Mouse (Mus musculus) myocyte (in vitro differentiated cells): ENCODE data around the gene Sema3a.

Experiments
- MAX ChIP-seq: IDR thresholded peaks from one replicate; pipeline ENCODE4 v1.6.1; 2011; ENCODE audit warnings: low read depth, mild to moderate bottlenecking, control low read depth
- MYOD1 ChIP-seq, 3 experiments: IDR thresholded peaks; one replicate each; pipeline ENCODE4 v1.6.1; 2011; ENCODE audit warnings: control low read depth in 2 of 3, low read depth in 2 of 3, mild to moderate bottlenecking in 2 of 3, moderate library complexity in 1 of 3; ENCODE audit not compliant: insufficient read length in 2 of 3, control insufficient read depth in 1 of 3
- POLR2A ChIP-seq: IDR thresholded peaks from one replicate; pipeline ENCODE4 v1.6.1; 2011; ENCODE audit warnings: low read depth, mild to moderate bottlenecking, control low read depth, moderate library complexity; ENCODE audit not compliant: insufficient read length
- POLR2AphosphoS2 ChIP-seq: IDR thresholded peaks from one replicate; pipeline ENCODE4 v1.6.1; 2011; ENCODE audit warnings: low read depth, control low read depth; ENCODE audit not compliant: insufficient read length

DNA sequence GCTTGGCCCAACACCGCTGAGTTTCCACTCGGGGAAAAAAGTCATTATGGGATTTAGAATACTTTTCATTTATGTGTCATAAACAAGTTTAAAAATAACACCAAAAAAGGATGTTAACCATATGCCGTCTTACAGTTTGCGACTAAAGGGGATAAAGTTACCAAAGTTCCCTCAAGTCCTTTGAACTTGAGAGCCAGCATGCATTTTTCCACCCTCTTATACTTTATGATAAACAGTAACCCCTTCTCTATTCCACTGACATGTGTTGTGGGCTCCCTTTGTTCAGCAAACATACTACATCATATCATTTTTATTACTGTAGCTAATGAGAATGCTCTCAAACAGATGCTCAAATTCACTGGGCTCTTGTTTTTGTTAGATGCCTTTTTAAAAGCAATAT lies 221.9 kb downstream of the Sema3a start:
- TF ChIP-seq POLR2A (no peak), MAX (no peak), MYOD1 (IDR thresholded peaks at IDR 0.05; ENCODE audit: control insufficient read depth in 1 of 3, insufficient read length in 2 of 3, low read depth in 2 of 3) (no peak), POLR2AphosphoS2 (no peak)
